Mouse (Mus musculus) MEL (cell line): ENCODE results near the gene Nt5c1a. TPM values are rescaled to one million over a fixed set of nuclear protein-coding genes. Genes with fewer than 3 reads are reported as not detected.

Experiments used
- DNase-seq: peaks from one replicate; pipeline ENCODE4 v3.0.0; 2011; ENCODE audit warnings: low read depth, low spot score
- H3K27ac ChIP-seq: 2 replicates; pipeline ENCODE4 v1.5.1; 2012; ENCODE audit warnings: low read depth, mild to moderate bottlenecking, control low read depth, low read length, moderate library complexity; ENCODE audit not compliant: control insufficient read depth
- H3K27me3 ChIP-seq, 2 experiments: fragments of 150-350 bp in 1 of 2; sonication (generic) in 1 of 2; 2 replicates each; pipeline ENCODE4 v1.6.1; 2012; ENCODE audit warnings: low read length in 2 of 2, mild to moderate bottlenecking in 2 of 2, improper control_type of control experiment in 1 of 2, moderate library complexity in 1 of 2; ENCODE audit not compliant: insufficient read depth in 2 of 2, control insufficient read depth in 1 of 2
- H3K36me3 ChIP-seq, 2 experiments: 2 replicates each; pipeline ENCODE4 v1.6.1; 2012 to 2014; ENCODE audit warnings: low read length in 2 of 2, improper control_type of control experiment in 1 of 2, inconsistent platforms in 1 of 2, mild to moderate bottlenecking in 1 of 2; ENCODE audit not compliant: insufficient read depth in 2 of 2, control insufficient read depth in 1 of 2
- H3K4me1 ChIP-seq, 2 experiments: fragments of 150-350 bp in 1 of 2; sonication (generic) in 1 of 2; 2 replicates each; pipeline ENCODE4 v1.6.1; 2012; ENCODE audit warnings: low read length in 2 of 2, improper control_type of control experiment in 1 of 2, mild to moderate bottlenecking in 1 of 2; ENCODE audit not compliant: insufficient read depth in 2 of 2, control insufficient read depth in 1 of 2
- H3K4me3 ChIP-seq, 2 experiments: fragments of 150-350 bp in 1 of 2; sonication (generic) in 1 of 2; 2 replicates each; pipeline ENCODE4 v1.5.1; 2012; ENCODE audit warnings: low read depth in 2 of 2, low read length in 2 of 2, mild to moderate bottlenecking in 2 of 2, moderate library complexity in 2 of 2, control low read depth in 1 of 2, improper control_type of control experiment in 1 of 2; ENCODE audit not compliant: control insufficient read depth in 1 of 2, insufficient read depth in 1 of 2
- H3K79me2 ChIP-seq: 2 replicates; pipeline ENCODE4 v1.6.1; 2012; ENCODE audit warnings: mild to moderate bottlenecking, low read length, moderate library complexity; ENCODE audit not compliant: control insufficient read depth, poor library complexity, insufficient read depth
- H3K9ac ChIP-seq: 2 replicates; pipeline ENCODE4 v1.6.1; 2012; ENCODE audit warnings: low read depth, mild to moderate bottlenecking, control low read depth, low read length, moderate library complexity; ENCODE audit not compliant: control insufficient read depth, poor library complexity, severe bottlenecking
- H3K9me3 ChIP-seq: fragments of 150-350 bp; sonication (generic); replicated peaks from 2 replicates; pipeline ENCODE4 v1.6.1; 2012; ENCODE audit warnings: mild to moderate bottlenecking, low read length, improper control_type of control experiment, moderate library complexity; ENCODE audit not compliant: insufficient read depth
- BHLHE40 ChIP-seq: IDR thresholded peaks from 2 replicates; pipeline ENCODE4 v1.6.1; 2012; ENCODE audit warnings: low read depth, mild to moderate bottlenecking, inconsistent platforms, low read length, improper control_type of control experiment, borderline replicate concordance
- CHD1 ChIP-seq: IDR thresholded peaks from 2 replicates; pipeline ENCODE4 v1.6.1; 2012; ENCODE audit warnings: low read depth, mild to moderate bottlenecking, inconsistent platforms, low read length, improper control_type of control experiment
- CTCF ChIP-seq, 3 experiments: IDR thresholded peaks in 2 of 3; conservative IDR thresholded peaks in 1 of 3; 2 replicates each; pipeline ENCODE4 v1.5.1; 2011 to 2012; ENCODE audit warnings: low read length in 3 of 3, low read depth in 2 of 3, mild to moderate bottlenecking in 2 of 3, improper control_type of control experiment in 1 of 3, inconsistent platforms in 1 of 3, mixed read lengths in 1 of 3, moderate library complexity in 1 of 3; ENCODE audit not compliant: control insufficient read depth in 1 of 3, insufficient read depth in 1 of 3, poor library complexity in 1 of 3, severe bottlenecking in 1 of 3
- E2F4 ChIP-seq: IDR thresholded peaks from 2 replicates; pipeline ENCODE4 v1.6.1; 2011; ENCODE audit warnings: low read depth, low read length, improper control_type of control experiment, borderline replicate concordance
- ELF1 ChIP-seq: IDR thresholded peaks from 2 replicates; pipeline ENCODE4 v1.6.1; 2014; ENCODE audit warnings: low read depth, mild to moderate bottlenecking, inconsistent platforms, low read length, improper control_type of control experiment, moderate library complexity
- ETS1 ChIP-seq: IDR thresholded peaks from 2 replicates; pipeline ENCODE4 v1.6.1; 2012; ENCODE audit warnings: low read depth, mild to moderate bottlenecking, inconsistent platforms, low read length, improper control_type of control experiment, moderate library complexity
- GABPA ChIP-seq: IDR thresholded peaks from 2 replicates; pipeline ENCODE4 v1.6.1; 2012; ENCODE audit warnings: low read depth, mild to moderate bottlenecking, inconsistent platforms, low read length, improper control_type of control experiment, moderate library complexity
- HCFC1 ChIP-seq: IDR thresholded peaks from 2 replicates; pipeline ENCODE4 v1.6.1; 2012; ENCODE audit warnings: low read depth, mild to moderate bottlenecking, inconsistent platforms, low read length, improper control_type of control experiment, moderate library complexity
- JUND ChIP-seq: IDR thresholded peaks from 2 replicates; pipeline ENCODE4 v1.6.1; 2011; ENCODE audit warnings: low read depth, mild to moderate bottlenecking, improper control_type of control experiment, low read length
- MAFK ChIP-seq: IDR thresholded peaks from 2 replicates; pipeline ENCODE4 v1.6.1; 2011; ENCODE audit warnings: low read depth, mild to moderate bottlenecking, low read length, improper control_type of control experiment, borderline replicate concordance
- MAX ChIP-seq: IDR thresholded peaks from 2 replicates; pipeline ENCODE4 v1.6.1; 2011; ENCODE audit warnings: low read length, improper control_type of control experiment
- MAZ ChIP-seq: IDR thresholded peaks from 2 replicates; pipeline ENCODE4 v1.6.1; 2012; ENCODE audit warnings: low read depth, mild to moderate bottlenecking, inconsistent platforms, low read length, improper control_type of control experiment
- MEF2A ChIP-seq: IDR thresholded peaks from 2 replicates; pipeline ENCODE4 v1.6.1; 2014; ENCODE audit warnings: low read depth, mild to moderate bottlenecking, inconsistent platforms, low read length, improper control_type of control experiment; ENCODE audit not compliant: poor library complexity, insufficient replicate concordance, severe bottlenecking; ENCODE audit errors: extremely low read depth
- MXI1 ChIP-seq: IDR thresholded peaks from 2 replicates; pipeline ENCODE4 v1.6.1; 2011; ENCODE audit warnings: mild to moderate bottlenecking, low read depth, low read length, improper control_type of control experiment
- MYC ChIP-seq: IDR thresholded peaks from 2 replicates; pipeline ENCODE4 v1.6.1; 2011; ENCODE audit warnings: low read depth, mild to moderate bottlenecking, low read length, improper control_type of control experiment, moderate library complexity
- NRF1 ChIP-seq: IDR thresholded peaks from 2 replicates; pipeline ENCODE4 v1.6.1; 2014; ENCODE audit warnings: low read depth, mild to moderate bottlenecking, inconsistent platforms, low read length, improper control_type of control experiment, moderate library complexity; ENCODE audit not compliant: poor library complexity, insufficient read depth, severe bottlenecking
- POLR2A ChIP-seq, 2 experiments: IDR thresholded peaks; 2 replicates each; pipeline ENCODE4 v1.6.1; 2011 to 2012; ENCODE audit warnings: low read length in 2 of 2, mild to moderate bottlenecking in 2 of 2, control low read depth in 1 of 2, improper control_type of control experiment in 1 of 2, low read depth in 1 of 2, moderate library complexity in 1 of 2; ENCODE audit not compliant: control insufficient read depth in 1 of 2, insufficient read depth in 1 of 2, poor library complexity in 1 of 2
- POLR2AphosphoS2 ChIP-seq: IDR thresholded peaks from 2 replicates; pipeline ENCODE4 v1.6.1; 2011; ENCODE audit warnings: low read length, improper control_type of control experiment
- POLR2AphosphoS5 ChIP-seq: IDR thresholded peaks from 2 replicates; pipeline ENCODE4 v1.6.1; 2012; ENCODE audit warnings: low read depth, borderline replicate concordance, mild to moderate bottlenecking, inconsistent platforms, low read length, moderate library complexity, mixed read lengths
- RAD21 ChIP-seq: IDR thresholded peaks from 2 replicates; pipeline ENCODE4 v1.6.1; 2011; ENCODE audit warnings: mild to moderate bottlenecking, low read depth, low read length, improper control_type of control experiment
- SIN3A ChIP-seq: IDR thresholded peaks from 2 replicates; pipeline ENCODE4 v1.6.1; 2012; ENCODE audit warnings: low read length, improper control_type of control experiment, inconsistent platforms
- SMC3 ChIP-seq: IDR thresholded peaks from 2 replicates; pipeline ENCODE4 v1.6.1; 2011; ENCODE audit warnings: low read depth, low read length, improper control_type of control experiment
- TAL1 ChIP-seq: IDR thresholded peaks from 2 replicates; pipeline ENCODE4 v1.6.1; 2012; ENCODE audit warnings: mild to moderate bottlenecking, inconsistent platforms, low read length, moderate library complexity, mixed read lengths
- TBP ChIP-seq: IDR thresholded peaks from 2 replicates; pipeline ENCODE4 v1.8.0; 2011; ENCODE audit warnings: low read depth, low read length, improper control_type of control experiment
- TCF12 ChIP-seq: IDR thresholded peaks from 2 replicates; pipeline ENCODE4 v1.6.1; 2014; ENCODE audit warnings: low read depth, mild to moderate bottlenecking, inconsistent platforms, low read length, improper control_type of control experiment, moderate library complexity
- ZC3H11A ChIP-seq: IDR thresholded peaks from 2 replicates; pipeline ENCODE4 v1.6.1; 2012; ENCODE audit warnings: low read depth, mild to moderate bottlenecking, inconsistent platforms, low read length, improper control_type of control experiment
- ZKSCAN1 ChIP-seq: IDR thresholded peaks from 2 replicates; pipeline ENCODE4 v1.6.1; 2012; ENCODE audit warnings: low read depth, mild to moderate bottlenecking, inconsistent platforms, low read length, improper control_type of control experiment, moderate library complexity
- ZMIZ1 ChIP-seq: IDR thresholded peaks from 2 replicates; pipeline ENCODE4 v1.6.1; 2012; ENCODE audit warnings: low read depth, mild to moderate bottlenecking, inconsistent platforms, low read length, improper control_type of control experiment, moderate library complexity
- ZNF384 ChIP-seq: IDR thresholded peaks from 2 replicates; pipeline ENCODE4 v1.6.1; 2012; ENCODE audit warnings: low read depth, mild to moderate bottlenecking, inconsistent platforms, low read length, improper control_type of control experiment
- polyA plus RNA-seq, 2 experiments: library from polyadenylated mRNA; stranded (reverse) in 1 of 2; unstranded in 1 of 2; fragments of >175 nt in 1 of 2; fragments of >200 nt in 1 of 2; gene quantifications; 2 replicates each; pipeline versions ENCODE4 v1.2.1 to v1.2.4; 2012; ENCODE audit warnings: low replicate concordance in 2 of 2, low read depth in 1 of 2; ENCODE audit not compliant: insufficient read length in 2 of 2, insufficient read depth in 1 of 2, missing spikeins in 1 of 2
- total RNA-seq: library from RNA; depleted of rRNA; stranded (reverse); fragments of 300-350 nt; gene quantifications from 2 replicates; pipeline ENCODE4 v1.2.3, GENCODE M21; 2012

Gene Nt5c1a
- total and polyA plus RNA-seq, 3 experiments: not detected

- DNase-seq: peak; percentile 11
- TF ChIP-seq ETS1 (no peak), SMC3 (0 out of 2 replicates have a peak, but pooled peaks have one; percentile 9), MYC (no peak), ZNF384 (peak; percentile 84), BHLHE40 (no peak), CTCF (IDR thresholded peaks at IDR 0.05 in 2 of 3, conservative IDR thresholded peaks at IDR 0.05 in 1 of 3; ENCODE audit: control insufficient read depth in 1 of 3, insufficient read depth in 1 of 3, low read depth in 2 of 3, low read length in 3 of 3, poor library complexity in 1 of 3, severe bottlenecking in 1 of 3) (peak in 1 of 3 experiments; percentile 10; a peak in 1 of 6 replicates), TBP (no peak), HCFC1 (no peak), JUND (no peak), TAL1 (no peak), POLR2AphosphoS2 (no peak), SIN3A (no peak), GABPA (no peak), ZC3H11A (no peak), MXI1 (no peak), POLR2AphosphoS5 (no peak), TCF12 (no peak), MAFK (no peak)
- Histone ChIP-seq H3K36me3 (no peaks in the 10 kb centered on the region), H3K9me3 (no peaks in the 10 kb centered on the region), H3K4me1 (no peaks in the 10 kb centered on the region), H3K27ac (no peak overlapping the region), H3K79me2 (no peaks in the 10 kb centered on the region), H3K27me3 (peaks cover 13 to 30% of the 10 kb centered on the region in 2 experiments), H3K9ac (no peak overlapping the region), H3K4me3 (no peak overlapping the region)
Observed at GRCm38 (mm10) chr4:123210996-123211395, 9.7 kb downstream of the Nt5c1a start.

- Histone ChIP-seq H3K4me3 (no peak overlapping the region), H3K36me3 (no peaks in the 10 kb centered on the region), H3K9me3 (no peaks in the 10 kb centered on the region), H3K27ac (no peak overlapping the region), H3K9ac (no peak overlapping the region), H3K27me3 (peaks cover 11 to 30% of the 10 kb centered on the region in 2 experiments), H3K79me2 (no peaks in the 10 kb centered on the region), H3K4me1 (no peaks in the 10 kb centered on the region)
- no peak for DNase-seq
- TF ChIP-seq NRF1 (no peak), ZKSCAN1 (no peak), SIN3A (no peak), MAZ (no peak), POLR2AphosphoS2 (no peak), HCFC1 (no peak), CHD1 (no peak), RAD21 (no peak), MEF2A (no peak), JUND (no peak), SMC3 (no peak), ZMIZ1 (no peak), ZC3H11A (no peak), MAX (no peak), BHLHE40 (no peak), POLR2A (IDR thresholded peaks at IDR 0.05; ENCODE audit: control insufficient read depth in 1 of 2, insufficient read depth in 1 of 2, low read depth in 1 of 2, low read length in 2 of 2, poor library complexity in 1 of 2) (no peak), ELF1 (no peak), E2F4 (no peak)
Observed at GRCm38 (mm10) chr4:123211453-123211852, 10.1 kb downstream of the Nt5c1a start.
